Mouse (Mus musculus) intestine, postnatal 0 days (tissue): Measurements from ENCODE around the gene Prim1. TPM values are rescaled to one million over a fixed set of nuclear protein-coding genes. Genes with fewer than 3 reads are reported as not detected.
A peak's percentile ranks its signal among the peaks of the same experiment; 100 is the strongest.

Experiments
- ATAC-seq: fragments of 200-750 bp; cut with Nextera tagmentation; 2 replicates; pipeline ENCODE4 v1.8.0; 2017; ENCODE audit warnings: mild to moderate bottlenecking, moderate TSS enrichment, moderate library complexity
- H3K27ac ChIP-seq: fragments of 300-500 bp; sonication (generic); 2 replicates; pipeline ENCODE4 v1.5.1; 2014; ENCODE audit warnings: mild to moderate bottlenecking, low read depth, low read length, moderate library complexity
- H3K27me3 ChIP-seq: fragments of 300-500 bp; sonication (generic); replicated peaks from 2 replicates; pipeline ENCODE4 v1.6.1; 2014; ENCODE audit warnings: low read length, mixed read lengths; ENCODE audit not compliant: control insufficient read depth, insufficient read depth
- H3K36me3 ChIP-seq: fragments of 300-500 bp; sonication (generic); 2 replicates; pipeline ENCODE4 v1.6.1; 2014; ENCODE audit warnings: mild to moderate bottlenecking, moderate library complexity; ENCODE audit not compliant: control insufficient read depth, insufficient read depth
- H3K4me1 ChIP-seq: fragments of 300-500 bp; sonication (generic); replicated peaks from 2 replicates; pipeline ENCODE4 v1.6.1; 2014; ENCODE audit warnings: antibody characterized with exemption, low read length, mixed read lengths; ENCODE audit not compliant: control insufficient read depth, insufficient read depth
- H3K4me2 ChIP-seq: fragments of 300-500 bp; sonication (generic); replicated peaks from 2 replicates; pipeline ENCODE4 v1.6.1; 2014; ENCODE audit warnings: low read depth, mild to moderate bottlenecking, moderate library complexity
- H3K4me3 ChIP-seq: fragments of 300-500 bp; sonication (generic); 2 replicates; pipeline ENCODE4 v1.5.1; 2014; ENCODE audit warnings: low read depth, low read length
- H3K9ac ChIP-seq: fragments of 300-500 bp; sonication (generic); 2 replicates; pipeline ENCODE4 v1.6.1; 2014; ENCODE audit warnings: mild to moderate bottlenecking, low read depth, low read length
- H3K9me3 ChIP-seq: fragments of 300-500 bp; sonication (generic); 2 replicates; pipeline ENCODE4 v1.6.1; 2016; ENCODE audit warnings: mixed run types; ENCODE audit not compliant: control insufficient read depth
- CTCF ChIP-seq: sonication (generic); IDR thresholded peaks from 2 replicates; pipeline ENCODE4 v1.5.1; 2016; ENCODE audit warnings: low read depth, mild to moderate bottlenecking, control low read depth, antibody characterized with exemption, moderate library complexity
- WGBS: fragments of 180-500 bp; shearing (Covaris S2); extraction: QIAGEN DNeasy Blood & Tissue Kit; methylation state at CpG from one replicate; pipeline ENCODE4 v1.1.7; 2014; 5-methylcytosine and 5-hydroxymethylcytosine counted together
- polyA plus RNA-seq: library from polyadenylated mRNA; unstranded; fragments of >200 nt; fragmentation: Nextera tagmentation; extraction: Ambion mirVana; gene quantifications from 2 replicates; pipeline ENCODE4 v1.2.1, GENCODE M21; 2015

Prim1 gene
- polyA plus RNA-seq, 1 experiment from 2014 or later, result 18.7 TPM

DNA sequence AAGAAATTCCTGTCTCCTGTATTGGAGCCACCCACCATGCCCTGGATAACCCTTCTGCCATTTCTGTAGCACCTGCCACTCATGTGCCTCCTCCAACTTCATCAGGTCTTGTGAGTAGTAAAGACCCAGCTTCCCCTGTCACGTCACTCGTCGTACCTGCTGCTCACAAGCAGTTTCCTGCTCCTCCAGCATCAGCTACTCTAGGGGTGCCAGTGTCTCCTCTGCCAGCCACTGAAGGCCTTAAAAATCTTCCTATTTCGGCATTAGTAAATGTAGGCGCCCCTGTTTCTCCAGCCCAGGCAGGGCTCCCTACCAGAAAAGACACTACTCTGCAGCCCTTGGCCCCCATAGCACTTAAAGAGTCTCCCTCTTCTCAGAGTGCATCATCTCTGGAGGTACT is 25.3 kb downstream of the Prim1 start:
- Histone ChIP-seq H3K27ac (0 out of 2 replicates have a peak overlapping the region, but pooled peaks have one; percentile 21), H3K4me3 (no peak overlapping the region), H3K4me2 (no peak overlapping the region), H3K9ac (no peak overlapping the region), H3K9me3 (no peaks in the 10 kb centered on the region), H3K4me1 (peaks cover 2% of the 10 kb centered on the region; the same call in 1 of the 2 replicates), H3K36me3 (peaks cover 49% of the 10 kb centered on the region), H3K27me3 (no peaks in the 10 kb centered on the region)
- TF ChIP-seq CTCF, result no peak
- no peak for ATAC-seq
- whole genome bisulfite sequencing, result 88% methylated on average over 5 of the region's 5 CpGs

DNA sequence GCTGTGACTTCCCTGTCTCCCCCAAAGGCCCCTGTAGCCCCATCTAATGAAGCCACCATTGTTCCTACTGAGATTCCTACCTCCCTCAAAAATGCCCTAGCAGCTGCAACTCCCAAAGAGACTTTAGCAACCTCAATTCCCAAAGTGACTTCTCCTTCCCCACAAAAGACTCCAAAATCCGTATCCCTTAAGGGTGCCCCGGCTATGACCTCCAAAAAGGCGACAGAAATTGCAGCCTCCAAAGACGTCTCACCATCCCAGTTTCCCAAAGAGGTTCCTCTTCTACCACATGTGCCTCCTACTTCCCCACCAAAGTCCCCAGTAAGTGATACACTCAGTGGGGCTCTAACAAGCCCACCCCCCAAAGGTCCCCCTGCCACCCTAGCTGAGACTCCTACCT is 26.7 kb downstream of the Prim1 start:
- peaks cover 63% of the 10 kb centered on the region for H3K36me3 ChIP-seq
- WGBS, result 65% methylated on average over 4 of the region's 4 CpGs
- ATAC-seq, result no peak

DNA sequence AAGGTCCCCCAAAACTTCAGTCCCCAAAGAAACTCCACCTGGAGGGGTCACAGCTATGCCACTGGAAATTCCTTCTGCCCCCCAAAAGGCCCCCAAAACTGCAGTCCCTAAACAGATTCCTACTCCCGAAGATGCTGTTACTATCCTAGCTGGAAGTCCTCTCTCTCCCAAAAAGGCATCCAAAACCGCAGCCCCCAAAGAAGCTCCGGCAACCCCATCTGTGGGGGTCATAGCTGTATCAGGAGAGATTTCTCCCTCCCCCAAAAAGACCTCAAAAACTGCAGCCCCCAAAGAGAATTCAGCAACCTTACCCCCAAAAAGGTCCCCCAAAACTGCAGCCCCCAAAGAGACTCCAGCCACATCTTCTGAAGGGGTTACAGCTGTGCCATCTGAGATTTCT is 27.5 kb downstream of the Prim1 start:
- Histone ChIP-seq H3K27ac (no peak overlapping the region), H3K4me1 (no peaks in the 10 kb centered on the region; the same call in 1 of the 2 replicates), H3K36me3 (peaks cover 67% of the 10 kb centered on the region), H3K4me3 (no peak overlapping the region), H3K4me2 (no peak overlapping the region), H3K9me3 (no peaks in the 10 kb centered on the region), H3K9ac (no peak overlapping the region; the same call in 1 of the 2 replicates), H3K27me3 (no peaks in the 10 kb centered on the region)
- ATAC-seq, result no peak
- 87% methylated on average over 3 of the region's 3 CpGs for WGBS
- no peak for TF ChIP-seq CTCF

More for the DNA sequence above, 26.7 kb downstream of the Prim1 start:
- H3K9ac ChIP-seq, result no peak overlapping the region
- no peak overlapping the region for H3K27ac ChIP-seq
- H3K4me2 ChIP-seq, result no peak overlapping the region
- H3K9me3 ChIP-seq, result no peaks in the 10 kb centered on the region
- H3K4me1 ChIP-seq, result peaks cover 2% of the 10 kb centered on the region; the same call in 1 of the 2 replicates
- no peak for TF ChIP-seq CTCF
- H3K27me3 ChIP-seq, result no peaks in the 10 kb centered on the region
- H3K4me3 ChIP-seq, result no peak overlapping the region

DNA sequence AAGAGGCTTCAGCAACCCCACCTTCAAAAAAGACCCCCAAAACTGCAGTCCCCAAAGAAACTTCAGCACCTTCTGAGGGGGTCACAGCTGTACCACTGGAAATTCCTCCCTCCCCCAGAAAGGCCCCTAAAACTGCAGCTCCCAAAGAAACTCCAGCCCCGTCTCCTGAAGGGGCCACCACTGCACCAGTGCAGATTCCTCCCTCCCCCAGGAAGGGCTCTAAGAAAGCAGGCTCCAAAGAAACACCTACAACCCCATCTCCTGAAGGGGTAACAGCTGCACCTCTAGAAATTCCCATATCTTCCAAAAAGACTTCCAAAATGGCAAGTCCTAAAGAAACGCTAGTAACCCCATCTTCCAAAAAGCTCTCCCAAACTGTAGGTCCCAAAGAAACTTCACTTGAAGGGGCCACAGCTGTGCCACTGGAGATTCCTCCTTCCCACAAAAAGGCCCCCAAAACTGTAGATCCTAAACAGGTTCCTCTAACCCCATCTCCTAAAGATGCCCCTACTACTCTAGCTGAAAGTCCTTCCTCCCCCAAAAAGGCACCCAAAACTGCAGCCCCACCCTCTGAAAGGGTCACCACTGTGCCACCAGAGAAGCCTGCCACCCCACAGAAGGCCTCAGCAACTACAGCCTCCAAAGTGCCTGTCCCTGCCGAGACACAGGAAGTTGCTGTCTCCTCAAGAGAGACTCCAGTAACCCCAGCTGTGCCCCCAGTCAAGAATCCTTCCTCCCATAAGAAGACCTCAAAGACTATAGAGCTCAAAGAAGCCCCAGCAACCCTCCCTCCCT is 28.3 kb downstream of the Prim1 start:
- Histone ChIP-seq H3K9ac (no peak overlapping the region), H3K27me3 (no peaks in the 10 kb centered on the region)
- no peak for ATAC-seq

DNA sequence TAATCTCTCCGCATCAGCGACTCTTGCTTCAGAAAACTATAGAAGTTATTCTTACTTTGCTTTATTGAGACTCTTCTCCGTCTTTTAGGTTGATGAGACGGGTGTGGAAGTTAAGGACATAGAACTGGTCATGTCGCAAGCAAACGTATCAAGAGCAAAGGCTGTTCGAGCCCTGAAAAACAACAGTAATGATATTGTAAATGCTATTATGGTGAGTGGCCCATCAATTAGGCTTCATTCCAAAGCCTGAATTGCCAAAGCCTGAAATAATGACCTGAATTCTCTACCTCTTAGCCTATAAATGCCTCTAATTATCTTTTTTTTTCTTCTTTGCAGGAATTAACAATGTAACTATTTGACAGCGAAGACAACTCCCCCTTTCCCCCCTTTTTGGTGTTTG is 33.2 kb downstream of the Prim1 start:
- no peak overlapping the region for H3K4me2 ChIP-seq
- no peak for TF ChIP-seq CTCF
- no peaks in the 10 kb centered on the region for H3K27me3 ChIP-seq
- ATAC-seq, result no peak
- 92% methylated on average over 8 of the region's 8 CpGs for WGBS
- H3K36me3 ChIP-seq, result peaks cover 73% of the 10 kb centered on the region
- H3K9me3 ChIP-seq, result no peaks in the 10 kb centered on the region
- H3K9ac ChIP-seq, result no peak overlapping the region
- H3K4me3 ChIP-seq, result no peak overlapping the region
- H3K4me1 ChIP-seq, result no peaks in the 10 kb centered on the region
- no peak overlapping the region for H3K27ac ChIP-seq

More for the DNA sequence above, 28.3 kb downstream of the Prim1 start:
- 68% methylated on average over 3 of the region's 3 CpGs for WGBS
- H3K4me3 ChIP-seq, result no peak overlapping the region
- H3K36me3 ChIP-seq, result peaks cover 75% of the 10 kb centered on the region
- no peak overlapping the region for H3K27ac ChIP-seq
- H3K9me3 ChIP-seq, result no peaks in the 10 kb centered on the region
- no peaks in the 10 kb centered on the region; the same call in 1 of the 2 replicates for H3K4me1 ChIP-seq
- H3K4me2 ChIP-seq, result no peak overlapping the region
- TF ChIP-seq CTCF, result no peak

DNA sequence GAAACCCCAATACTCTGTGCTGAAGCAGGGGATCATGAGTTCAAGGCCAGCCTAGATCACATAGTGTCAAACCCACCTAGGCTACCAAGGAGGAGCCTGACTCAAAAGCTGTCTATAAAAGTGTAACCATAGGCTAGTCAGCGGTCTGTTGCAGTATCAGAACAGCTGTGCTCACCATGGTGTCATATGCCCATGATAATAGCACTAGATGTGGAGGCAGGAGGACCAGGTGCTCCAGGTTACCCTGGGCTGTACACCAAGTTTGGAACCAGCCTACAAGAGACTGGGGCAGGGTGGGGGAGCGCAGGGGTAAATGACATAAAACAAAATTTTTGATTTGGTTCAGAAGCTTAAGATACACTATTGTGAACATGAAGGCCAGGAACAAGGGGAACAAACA is 34.8 kb downstream of the Prim1 start:
- Histone ChIP-seq H3K36me3 (peaks cover 58% of the 10 kb centered on the region), H3K4me2 (no peak overlapping the region)

More for the DNA sequence above, 34.8 kb downstream of the Prim1 start:
- Histone ChIP-seq H3K27ac (no peak overlapping the region), H3K9me3 (no peaks in the 10 kb centered on the region), H3K4me1 (no peaks in the 10 kb centered on the region), H3K9ac (no peak overlapping the region), H3K27me3 (no peaks in the 10 kb centered on the region), H3K4me3 (no peak overlapping the region)
- no peak for TF ChIP-seq CTCF
- no peak for ATAC-seq
- WGBS, result 96% methylated on average over 2 of the region's 2 CpGs
